Mouse (Mus musculus) ES-Bruce4 (cell line): ENCODE data around the gene Mef2b. TPM values are rescaled to one million over a fixed set of nuclear protein-coding genes. Genes with fewer than 3 reads are reported as not detected.
A peak's percentile ranks its signal among the peaks of the same experiment; 100 is the strongest.

Experiments used
- H3K27ac ChIP-seq: 2 replicates; pipeline ENCODE4 v1.5.1; 2012; ENCODE audit warnings: low read length, inconsistent platforms; ENCODE audit not compliant: insufficient read depth
- H3K27me3 ChIP-seq: 2 replicates; pipeline ENCODE4 v1.6.1; 2012; ENCODE audit warnings: mild to moderate bottlenecking, low read length, inconsistent platforms; ENCODE audit not compliant: control insufficient read depth, poor library complexity, insufficient read depth, severe bottlenecking
- H3K36me3 ChIP-seq: 2 replicates; pipeline ENCODE4 v1.6.1; 2012; ENCODE audit warnings: inconsistent platforms, mild to moderate bottlenecking, low read length, moderate library complexity; ENCODE audit not compliant: control insufficient read depth, poor library complexity, insufficient read depth, severe bottlenecking
- H3K4me1 ChIP-seq: one replicate; pipeline ENCODE4 v1.8.1; 2011; ENCODE audit warnings: low read length; ENCODE audit not compliant: control insufficient read depth, insufficient read depth
- H3K4me3 ChIP-seq: 2 replicates; pipeline ENCODE4 v1.5.1; 2011; ENCODE audit warnings: low read depth, mild to moderate bottlenecking, low read length
- H3K9ac ChIP-seq: 2 replicates; pipeline ENCODE4 v1.6.1; 2012; ENCODE audit warnings: low read depth, mild to moderate bottlenecking, inconsistent platforms; ENCODE audit not compliant: poor library complexity, severe bottlenecking
- H3K9me3 ChIP-seq: replicated peaks from 2 replicates; pipeline ENCODE4 v1.6.1; 2012; ENCODE audit warnings: mild to moderate bottlenecking, low read length, inconsistent platforms; ENCODE audit not compliant: control insufficient read depth, poor library complexity, insufficient read depth, severe bottlenecking
- CTCF ChIP-seq: IDR thresholded peaks from one replicate; pipeline ENCODE4 v1.8.1; 2011; ENCODE audit warnings: low read depth, low read length
- EP300 ChIP-seq: IDR thresholded peaks from 2 replicates; pipeline ENCODE4 v1.6.1; 2011; ENCODE audit warnings: low read depth, low read length; ENCODE audit not compliant: insufficient read depth
- POLR2A ChIP-seq: IDR thresholded peaks from one replicate; pipeline ENCODE4 v1.8.1; 2011; ENCODE audit warnings: low read length; ENCODE audit not compliant: insufficient read depth
- polyA plus RNA-seq: library from polyadenylated mRNA; stranded (reverse); fragments of >200 nt; gene quantifications from 2 replicates; pipeline ENCODE4 v1.2.4, GENCODE M21; 2011; ENCODE audit warnings: low read depth; ENCODE audit not compliant: missing spikeins, insufficient read depth, insufficient read length

The Mef2b gene
- polyA plus RNA-seq, 1 experiment, result 5.8 TPM

GRCm38 (mm10) chr8:70110451-70110850 lies 29.1 kb upstream of the Mef2b start:
- H3K4me1 ChIP-seq, result no peaks in the 10 kb centered on the region
- H3K36me3 ChIP-seq, result no peaks in the 10 kb centered on the region
- H3K9me3 ChIP-seq, result no peaks in the 10 kb centered on the region
- no peak overlapping the region for H3K4me3 ChIP-seq
- H3K27me3 ChIP-seq, result 0 out of 2 replicates have a peak, but pooled peaks cover 3% of the 10 kb centered on the region
- TF ChIP-seq CTCF, result no peak
- peak; percentile 50; the same call in 1 of the 2 replicates for TF ChIP-seq EP300
- H3K9ac ChIP-seq, result no peak overlapping the region
- no peak overlapping the region for H3K27ac ChIP-seq

GRCm38 (mm10) chr8:70111192-70111795 lies 28.2 kb upstream of the Mef2b start:
- Histone ChIP-seq H3K9ac (no peak overlapping the region), H3K4me1 (no peaks in the 10 kb centered on the region), H3K27me3 (0 out of 2 replicates have a peak, but pooled peaks cover 3% of the 10 kb centered on the region), H3K9me3 (no peaks in the 10 kb centered on the region), H3K4me3 (peak overlapping the region; percentile 18), H3K27ac (no peak overlapping the region), H3K36me3 (no peaks in the 10 kb centered on the region)
- TF ChIP-seq EP300 (no peak), CTCF (no peak), POLR2A (no peak)

- H3K9ac ChIP-seq, result no peak overlapping the region
- 0 out of 2 replicates have a peak, but pooled peaks cover 3% of the 10 kb centered on the region for H3K27me3 ChIP-seq
- TF ChIP-seq CTCF, result no peak
- no peak for TF ChIP-seq POLR2A
- no peaks in the 10 kb centered on the region for H3K36me3 ChIP-seq
- no peaks in the 10 kb centered on the region for H3K4me1 ChIP-seq
- H3K27ac ChIP-seq, result no peak overlapping the region
- H3K9me3 ChIP-seq, result no peaks in the 10 kb centered on the region
- peak overlapping the region; percentile 18 for H3K4me3 ChIP-seq
Observed at GRCm38 (mm10) chr8:70112401-70113016, 27.0 kb upstream of the Mef2b start.

GRCm38 (mm10) chr8:70114488-70114887 lies 25.0 kb upstream of the Mef2b start:
- H3K9me3 ChIP-seq, result no peaks in the 10 kb centered on the region
- no peak overlapping the region for H3K27ac ChIP-seq
- TF ChIP-seq EP300, result no peak
- no peak for TF ChIP-seq POLR2A
- TF ChIP-seq CTCF, result no peak
- H3K4me3 ChIP-seq, result no peak overlapping the region
- H3K27me3 ChIP-seq, result peaks cover 6% of the 10 kb centered on the region; the same call in 1 of the 2 replicates
- H3K4me1 ChIP-seq, result no peaks in the 10 kb centered on the region
- no peak overlapping the region for H3K9ac ChIP-seq
- H3K36me3 ChIP-seq, result no peaks in the 10 kb centered on the region

GRCm38 (mm10) chr8:70114892-70115291 lies 24.6 kb upstream of the Mef2b start:
- Histone ChIP-seq H3K27me3 (peaks cover 6% of the 10 kb centered on the region; the same call in 1 of the 2 replicates), H3K4me1 (no peaks in the 10 kb centered on the region), H3K9ac (no peak overlapping the region), H3K4me3 (no peak overlapping the region), H3K36me3 (no peaks in the 10 kb centered on the region), H3K27ac (no peak overlapping the region), H3K9me3 (no peaks in the 10 kb centered on the region)
- no peak for TF ChIP-seq POLR2A
- no peak for TF ChIP-seq CTCF
- no peak for TF ChIP-seq EP300

DNA sequence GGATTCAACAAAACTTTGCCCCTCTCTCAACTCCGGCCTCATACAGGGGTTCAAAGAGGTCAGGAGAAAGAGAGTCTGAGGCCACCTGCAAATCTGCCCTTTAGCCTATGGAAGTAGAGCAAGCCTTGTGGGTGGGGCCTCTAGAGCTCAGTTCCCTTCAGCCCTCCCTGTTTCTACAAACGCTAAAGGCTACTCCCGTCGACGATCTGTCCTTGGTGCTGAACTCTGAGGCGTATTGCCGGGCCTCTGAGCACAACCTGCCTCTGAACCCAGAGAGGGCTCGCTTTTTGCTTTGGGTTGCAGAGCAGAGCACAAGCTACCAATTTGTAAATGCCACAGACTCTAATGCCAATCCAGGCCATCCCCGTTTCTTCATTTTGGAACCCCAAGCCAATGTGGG lies 21.9 kb upstream of the Mef2b start:
- Histone ChIP-seq H3K9me3 (no peaks in the 10 kb centered on the region), H3K36me3 (no peaks in the 10 kb centered on the region), H3K9ac (no peak overlapping the region), H3K27me3 (peaks cover 6% of the 10 kb centered on the region; the same call in 1 of the 2 replicates), H3K4me1 (no peaks in the 10 kb centered on the region), H3K4me3 (no peak overlapping the region), H3K27ac (no peak overlapping the region)
- TF ChIP-seq POLR2A (no peak), EP300 (no peak), CTCF (no peak)
